Mouse (Mus musculus) ZHBTc4 (cell line): Measurements from ENCODE around the gene Fn3k.

Experiments
- DNase-seq: peaks from one replicate; pipeline ENCODE4 v3.0.0-alpha.2; 2011; ENCODE audit warnings: low read depth, low spot score

Fn3k gene

GRCm38 (mm10) chr11:121451753-121452635, 17.3 kb downstream of the Fn3k start, which contains the start of gene Tbcd:
TSS of gene Tbcd (plus strand) at chr11:121451949.
- DNase-seq = peak; percentile 98

GRCm38 (mm10) chr11:121457874-121458273, 23.2 kb downstream of the Fn3k start:
- peak; percentile 60 for DNase-seq

- no peak for DNase-seq
These were observed 32.7 kb downstream of the Fn3k start for GRCm38 (mm10) chr11:121467408-121467807.

GRCm38 (mm10) chr11:121474831-121475230, 40.1 kb downstream of the Fn3k start:
- DNase-seq = no peak

- peak; percentile 74 for DNase-seq
These were observed 41.1 kb downstream of the Fn3k start for GRCm38 (mm10) chr11:121475699-121476415.

- no peak for DNase-seq
These were observed 44.9 kb downstream of the Fn3k start for GRCm38 (mm10) chr11:121479476-121480203.

GRCm38 (mm10) chr11:121481129-121481528, 46.4 kb downstream of the Fn3k start:
- no peak for DNase-seq

- no peak for DNase-seq
These were observed 51.2 kb downstream of the Fn3k start for GRCm38 (mm10) chr11:121485882-121486281.

GRCm38 (mm10) chr11:121490651-121491050, 55.9 kb downstream of the Fn3k start:
- no peak for DNase-seq
